Mouse (Mus musculus) liver, embryonic 16.5 days (tissue): ENCODE measurements around the gene Gm17662. TPM values are rescaled to one million over a fixed set of nuclear protein-coding genes. Genes with fewer than 3 reads are reported as not detected.

Source experiments
- ATAC-seq: fragments of 200-750 bp; cut with Nextera tagmentation; 2 replicates; pipeline ENCODE4 v1.8.0; 2017; ENCODE audit warnings: low read depth, mild to moderate bottlenecking, moderate number of reproducible peaks, moderate library complexity
- H3K27ac ChIP-seq: fragments of 300-500 bp; sonication (generic); 2 replicates; pipeline ENCODE4 v1.5.1; 2014; ENCODE audit warnings: mild to moderate bottlenecking, low read length
- H3K27me3 ChIP-seq: fragments of 300-500 bp; sonication (generic); 2 replicates; pipeline ENCODE4 v1.6.1; 2014; ENCODE audit warnings: low read depth, low read length, mixed read lengths; ENCODE audit not compliant: control insufficient read depth, insufficient read depth
- H3K36me3 ChIP-seq: fragments of 300-500 bp; sonication (generic); 2 replicates; pipeline ENCODE4 v1.6.1; 2014; ENCODE audit warnings: mild to moderate bottlenecking; ENCODE audit not compliant: control insufficient read depth, insufficient read depth
- H3K4me1 ChIP-seq: fragments of 300-500 bp; sonication (generic); 2 replicates; pipeline ENCODE4 v1.6.1; 2014; ENCODE audit warnings: low read depth, low read length, mixed read lengths; ENCODE audit not compliant: control insufficient read depth
- H3K4me2 ChIP-seq: fragments of 300-500 bp; sonication (generic); 2 replicates; pipeline ENCODE4 v1.6.1; 2014; ENCODE audit warnings: low read depth, low read length, mixed read lengths
- H3K4me3 ChIP-seq: fragments of 300-500 bp; sonication (generic); 2 replicates; pipeline ENCODE4 v1.5.1; 2014; ENCODE audit warnings: low read depth, mild to moderate bottlenecking, low read length
- H3K9ac ChIP-seq: fragments of 300-500 bp; sonication (generic); 2 replicates; pipeline ENCODE4 v1.6.1; 2014; ENCODE audit warnings: low read depth, low read length
- H3K9me3 ChIP-seq: fragments of 300-500 bp; sonication (generic); replicated peaks from 2 replicates; pipeline ENCODE4 v1.6.1; 2016; ENCODE audit warnings: low read length; ENCODE audit not compliant: control insufficient read depth
- WGBS: fragments of 180-500 bp; shearing (Covaris S2); extraction: QIAGEN DNeasy Blood & Tissue Kit; methylation state at CpG from one replicate; pipeline ENCODE4 v1.1.7; 2014; ENCODE audit not compliant: insufficient replicate concordance; 5-methylcytosine and 5-hydroxymethylcytosine counted together
- polyA plus RNA-seq: library from polyadenylated mRNA; unstranded; fragments of >200 nt; fragmentation: Nextera tagmentation; extraction: Ambion mirVana; gene quantifications from 2 replicates; pipeline ENCODE4 v1.2.1, GENCODE M21; 2015

The Gm17662 gene
- polyA plus RNA-seq, 1 experiment from 2014 or later: not detected

- Histone ChIP-seq H3K4me1 (no peaks in the 10 kb centered on the region), H3K4me3 (no peak overlapping the region), H3K27me3 (no peaks in the 10 kb centered on the region), H3K9me3 (no peaks in the 10 kb centered on the region), H3K27ac (no peak overlapping the region), H3K9ac (no peak overlapping the region), H3K36me3 (no peaks in the 10 kb centered on the region), H3K4me2 (no peak overlapping the region)
- no peak for ATAC-seq
- 69% methylated on average over 1 of the region's 1 CpGs for WGBS
Observed at GRCm38 (mm10) chr4:104864397-104864796, 7.3 kb downstream of the Gm17662 start.

DNA sequence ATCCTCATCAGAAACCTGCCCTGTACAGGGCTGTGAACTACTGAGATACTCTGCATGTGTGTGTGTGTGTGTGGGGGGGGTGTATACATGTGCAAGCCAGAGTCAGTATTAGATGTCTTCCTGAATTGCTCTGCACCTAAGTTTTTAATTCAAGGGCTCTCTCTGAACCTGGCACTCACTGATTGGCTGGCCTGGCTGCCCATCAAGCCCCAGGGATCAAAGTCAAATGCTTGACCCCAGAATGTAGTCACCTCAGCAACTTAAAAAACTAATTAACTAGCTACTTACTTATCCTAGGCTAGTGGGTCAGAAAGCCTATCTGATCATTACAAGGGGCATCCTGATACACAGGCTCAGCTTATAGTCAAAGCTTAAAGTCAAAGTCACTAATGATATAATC, 12.5 kb downstream of the Gm17662 start:
- Histone ChIP-seq H3K27me3 (no peaks in the 10 kb centered on the region), H3K4me2 (no peak overlapping the region), H3K4me1 (no peaks in the 10 kb centered on the region), H3K36me3 (no peaks in the 10 kb centered on the region), H3K9ac (no peak overlapping the region), H3K4me3 (no peak overlapping the region), H3K27ac (no peak overlapping the region), H3K9me3 (no peaks in the 10 kb centered on the region)
- ATAC-seq: no peak

DNA sequence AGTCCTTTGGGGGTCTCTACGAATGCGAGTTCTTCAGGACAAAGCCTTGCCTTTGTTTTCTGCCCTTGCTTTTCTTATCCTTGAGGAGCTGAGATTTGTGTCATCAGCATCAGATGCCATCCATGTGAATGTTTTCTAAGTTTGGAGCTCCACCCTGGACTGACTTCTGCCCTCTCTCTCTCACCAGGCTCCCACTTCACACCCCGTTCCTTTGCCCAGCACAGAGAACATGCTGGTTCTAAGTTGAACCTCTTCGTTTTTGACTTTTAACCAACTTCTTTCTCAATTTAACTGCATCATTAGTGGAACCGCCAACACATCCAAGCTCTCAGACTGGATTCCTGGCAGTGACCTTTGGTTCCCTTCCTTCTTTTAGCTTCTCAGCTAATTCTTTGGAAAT, 13.1 kb downstream of the Gm17662 start:
- H3K4me1 ChIP-seq: no peaks in the 10 kb centered on the region
- no peaks in the 10 kb centered on the region for H3K36me3 ChIP-seq
- H3K4me3 ChIP-seq: no peak overlapping the region
- 69% methylated on average over 5 of the region's 5 CpGs for WGBS
- no peaks in the 10 kb centered on the region for H3K27me3 ChIP-seq
- no peak for ATAC-seq
- H3K4me2 ChIP-seq: no peak overlapping the region
- no peaks in the 10 kb centered on the region for H3K9me3 ChIP-seq
- H3K27ac ChIP-seq: no peak overlapping the region
- no peak overlapping the region for H3K9ac ChIP-seq

- Histone ChIP-seq H3K9me3 (no peaks in the 10 kb centered on the region), H3K4me1 (no peaks in the 10 kb centered on the region), H3K36me3 (no peaks in the 10 kb centered on the region), H3K27me3 (no peaks in the 10 kb centered on the region), H3K27ac (peak overlapping the region; percentile 6; the same call in 1 of the 2 replicates), H3K9ac (no peak overlapping the region), H3K4me2 (peak overlapping the region; percentile 25; the same call in 1 of the 2 replicates), H3K4me3 (peak overlapping the region; percentile 34)
- 51% methylated on average over 4 of the region's 4 CpGs for WGBS
- peak; percentile 43; the same call in 1 of the 2 replicates for ATAC-seq
Observed at GRCm38 (mm10) chr4:104875832-104876231, 18.7 kb downstream of the Gm17662 start.

- peak; percentile 64 for ATAC-seq
- Histone ChIP-seq H3K27ac (peak within 1 kb of the TSS; percentile 9), H3K4me3 (peak within 1 kb of the TSS; percentile 35), H3K4me1 (no peaks in the 10 kb centered on the region), H3K9me3 (no peaks in the 10 kb centered on the region), H3K36me3 (no peaks in the 10 kb centered on the region), H3K9ac (no peak within 1 kb of the TSS), H3K4me2 (peak within 1 kb of the TSS; percentile 25; the same call in 1 of the 2 replicates), H3K27me3 (no peaks in the 10 kb centered on the region)
- 43% methylated on average over 3 of the region's 3 CpGs for WGBS
Observed at GRCm38 (mm10) chr4:104876323-104876722, 19.2 kb downstream of the Gm17662 start, which contains the start of gene C8a. C8a (minus strand) TSS chr4:104876398.

GRCm38 (mm10) chr4:104887486-104887885, 30.4 kb downstream of the Gm17662 start:
- Histone ChIP-seq H3K27me3 (no peaks in the 10 kb centered on the region), H3K4me3 (no peak overlapping the region), H3K36me3 (no peaks in the 10 kb centered on the region), H3K27ac (no peak overlapping the region), H3K4me2 (no peak overlapping the region), H3K4me1 (no peaks in the 10 kb centered on the region), H3K9me3 (no peaks in the 10 kb centered on the region), H3K9ac (no peak overlapping the region)
- WGBS: 65% methylated on average over 9 of the region's 9 CpGs
- ATAC-seq: no peak

GRCm38 (mm10) chr4:104888499-104889262, 31.6 kb downstream of the Gm17662 start:
- Histone ChIP-seq H3K27ac (no peak overlapping the region), H3K27me3 (no peaks in the 10 kb centered on the region), H3K9ac (no peak overlapping the region), H3K4me1 (no peaks in the 10 kb centered on the region), H3K4me2 (no peak overlapping the region), H3K4me3 (no peak overlapping the region), H3K36me3 (no peaks in the 10 kb centered on the region), H3K9me3 (no peaks in the 10 kb centered on the region)
- 59% methylated on average over 9 of the region's 9 CpGs for WGBS
- ATAC-seq: no peak

- Histone ChIP-seq H3K9ac (no peak overlapping the region), H3K4me3 (no peak overlapping the region), H3K27me3 (no peaks in the 10 kb centered on the region), H3K27ac (no peak overlapping the region), H3K9me3 (no peaks in the 10 kb centered on the region), H3K4me2 (no peak overlapping the region), H3K4me1 (no peaks in the 10 kb centered on the region), H3K36me3 (no peaks in the 10 kb centered on the region)
- WGBS: 54% methylated on average over 7 of the region's 7 CpGs
- ATAC-seq: no peak
Observed at GRCm38 (mm10) chr4:104891708-104892107, 34.6 kb downstream of the Gm17662 start.

- Histone ChIP-seq H3K4me1 (no peaks in the 10 kb centered on the region), H3K36me3 (no peaks in the 10 kb centered on the region), H3K4me2 (no peak overlapping the region), H3K9me3 (no peaks in the 10 kb centered on the region), H3K27me3 (no peaks in the 10 kb centered on the region), H3K9ac (no peak overlapping the region), H3K4me3 (no peak overlapping the region), H3K27ac (no peak overlapping the region)
- WGBS: 64% methylated on average over 5 of the region's 5 CpGs
- ATAC-seq: no peak
Observed at GRCm38 (mm10) chr4:104893588-104893987, 36.5 kb downstream of the Gm17662 start.
